Mouse (Mus musculus): ENCODE measurements around the gene Cacna1a.

GRCm38 (mm10) chr8:84415378-84415898, 27.2 kb downstream of the Cacna1a start:
- TF ChIP-seq MAFK (IDR thresholded peaks at IDR 0.05; ENCODE audit: insufficient read depth, low read depth, low read length): no peak
- TF ChIP-seq ZC3H11A (IDR thresholded peaks at IDR 0.05; ENCODE audit: borderline replicate concordance, low read depth, low read length): no peak

Measured in ES-E14 (cell line).